Mouse (Mus musculus): ENCODE measurements around the gene Itga8.

DNA sequence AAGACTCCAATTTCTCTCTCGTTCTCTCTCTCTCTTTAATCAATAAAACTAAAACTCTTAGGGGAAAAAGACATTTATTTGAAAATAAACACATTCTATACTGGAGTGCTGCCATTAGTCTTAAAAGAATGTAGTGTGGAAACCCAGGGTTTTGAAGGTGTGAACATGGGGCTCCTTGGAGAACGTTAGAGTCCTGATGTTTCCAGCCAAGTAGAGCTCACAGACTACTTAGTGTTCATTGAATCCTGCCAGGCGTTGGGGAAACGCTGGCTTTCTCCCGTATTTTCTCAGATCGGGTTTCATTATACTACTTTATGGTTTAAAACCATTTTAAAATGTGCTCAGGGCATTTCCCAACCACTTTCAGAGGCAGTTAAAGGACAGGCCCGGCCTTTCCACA, 103.0 kb downstream of the Itga8 start:
- TF ChIP-seq CTCF (IDR thresholded peaks at IDR 0.05) (no peak), EP300 (IDR thresholded peaks at IDR 0.05) (no peak)
